Mouse (Mus musculus) liver, postnatal 0 days (tissue): Measurements from ENCODE around the gene Pdcd2l. TPM values are rescaled to one million over a fixed set of nuclear protein-coding genes. Genes with fewer than 3 reads are reported as not detected.

Experiments
- ATAC-seq: fragments of 200-750 bp; cut with Nextera tagmentation; 2 replicates; pipeline ENCODE4 v1.8.0; 2017; ENCODE audit warnings: mild to moderate bottlenecking, moderate library complexity
- DNase-seq: peaks from one replicate; pipeline ENCODE4 v3.0.0-alpha.2; 2016
- H3K27ac ChIP-seq: fragments of 300-500 bp; sonication (generic); 2 replicates; pipeline ENCODE4 v1.5.1; 2014; ENCODE audit warnings: antibody characterized with exemption, moderate library complexity, mild to moderate bottlenecking, low read depth
- H3K27me3 ChIP-seq: fragments of 300-500 bp; sonication (generic); 2 replicates; pipeline ENCODE4 v1.6.1; 2014; ENCODE audit warnings: low read length, control low read depth, mixed read lengths; ENCODE audit not compliant: insufficient read depth
- H3K36me3 ChIP-seq: fragments of 300-500 bp; sonication (generic); replicated peaks from 2 replicates; pipeline ENCODE4 v1.6.1; 2014; ENCODE audit warnings: mild to moderate bottlenecking, control low read depth, low read length, moderate library complexity, mixed read lengths; ENCODE audit not compliant: insufficient read depth
- H3K4me1 ChIP-seq: fragments of 300-500 bp; sonication (generic); 2 replicates; pipeline ENCODE4 v1.6.1; 2014; ENCODE audit warnings: antibody characterized with exemption, mild to moderate bottlenecking, control low read depth; ENCODE audit not compliant: insufficient read depth
- H3K4me2 ChIP-seq: fragments of 300-500 bp; sonication (generic); 2 replicates; pipeline ENCODE4 v1.6.1; 2014; ENCODE audit warnings: low read depth, mild to moderate bottlenecking, low read length, moderate library complexity, mixed read lengths
- H3K4me3 ChIP-seq: fragments of 300-500 bp; sonication (generic); 2 replicates; pipeline ENCODE4 v1.5.1; 2014; ENCODE audit warnings: low read depth, low read length
- H3K9ac ChIP-seq: fragments of 300-500 bp; sonication (generic); replicated peaks from 2 replicates; pipeline ENCODE4 v1.6.1; 2014; ENCODE audit warnings: mild to moderate bottlenecking, moderate library complexity
- H3K9me3 ChIP-seq: fragments of 300-500 bp; sonication (generic); 2 replicates; pipeline ENCODE4 v1.6.1; 2016; ENCODE audit warnings: mild to moderate bottlenecking, control low read depth, low read length, mixed read lengths
- CTCF ChIP-seq: sonication (generic); IDR thresholded peaks from 2 replicates; pipeline ENCODE4 v1.5.1; 2016; ENCODE audit warnings: antibody characterized with exemption, low read depth
- EP300 ChIP-seq: IDR thresholded peaks from 2 replicates; pipeline ENCODE4 v1.6.1; 2016; ENCODE audit warnings: antibody characterized with exemption, low read depth, mild to moderate bottlenecking
- WGBS: fragments of 180-500 bp; shearing (Covaris S2); extraction: QIAGEN DNeasy Blood & Tissue Kit; methylation state at CpG from one replicate; pipeline ENCODE4 v1.1.7; 2014; ENCODE audit not compliant: insufficient replicate concordance; 5-methylcytosine and 5-hydroxymethylcytosine counted together
- polyA plus RNA-seq: library from polyadenylated mRNA; unstranded; fragments of >200 nt; fragmentation: Nextera tagmentation; extraction: Ambion mirVana; gene quantifications from 2 replicates; pipeline ENCODE4 v1.2.1, GENCODE M21; 2015

The Pdcd2l gene
- polyA plus RNA-seq, 1 experiment from 2014 or later = 17.2 TPM

DNA sequence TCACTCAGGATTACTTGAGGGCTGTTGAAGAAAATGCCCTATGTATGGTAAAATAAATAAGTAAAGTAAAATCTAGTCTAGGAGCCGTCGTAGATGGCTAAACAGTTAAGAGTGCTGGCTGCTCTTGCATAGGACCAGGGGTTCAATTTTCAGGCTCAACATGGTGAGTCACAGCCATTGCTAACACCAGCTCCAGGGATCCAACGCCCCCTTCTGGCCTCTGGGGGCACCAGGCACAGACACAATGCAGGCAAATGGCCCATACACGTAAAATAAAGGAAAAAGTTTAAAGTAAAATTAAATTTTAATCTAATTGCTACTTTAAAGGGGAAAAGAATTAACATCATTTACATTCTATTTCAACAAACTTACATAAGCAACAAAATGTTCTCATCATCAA lies 29.6 kb downstream of the Pdcd2l start:
- TF ChIP-seq CTCF (peak; percentile 65), EP300 (no peak)
- Histone ChIP-seq H3K27me3 (no peaks in the 10 kb centered on the region), H3K27ac (no peak overlapping the region), H3K4me2 (peak overlapping the region; percentile 10; the same call in 1 of the 2 replicates), H3K9me3 (no peaks in the 10 kb centered on the region), H3K4me3 (no peak overlapping the region), H3K4me1 (peaks cover 11% of the 10 kb centered on the region), H3K36me3 (peaks cover 32% of the 10 kb centered on the region), H3K9ac (no peak overlapping the region)
- ATAC-seq = no peak
- DNase-seq = peak; percentile 72
- WGBS = 46% methylated on average over 4 of the region's 4 CpGs

DNA sequence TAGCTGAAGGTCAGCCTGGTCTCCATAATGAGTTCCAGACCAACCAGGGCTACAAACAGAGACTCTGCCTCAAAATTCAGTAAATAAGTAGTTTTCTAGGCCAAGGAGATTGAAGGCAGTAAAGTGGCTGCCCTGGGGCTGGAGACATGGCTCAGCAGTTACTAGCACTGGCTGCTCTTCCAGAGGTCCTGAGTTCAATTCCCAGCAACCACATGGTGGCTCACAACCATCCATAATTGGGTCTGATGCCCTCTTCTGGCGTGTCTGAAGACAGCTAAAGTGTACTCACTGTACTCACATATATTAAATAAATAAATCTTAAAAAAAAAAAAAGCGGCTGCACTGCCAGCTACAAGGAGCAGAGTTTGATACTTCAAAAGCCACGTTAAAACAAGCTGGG lies 30.5 kb downstream of the Pdcd2l start:
- no peak overlapping the region for H3K4me2 ChIP-seq
- no peak for ATAC-seq
- no peak overlapping the region for H3K9ac ChIP-seq
- no peak for TF ChIP-seq EP300
- no peak for TF ChIP-seq CTCF
- 82% methylated on average over 3 of the region's 3 CpGs for WGBS
- no peak overlapping the region for H3K4me3 ChIP-seq
- H3K27ac ChIP-seq = no peak overlapping the region
- peaks cover 40% of the 10 kb centered on the region for H3K36me3 ChIP-seq
- no peaks in the 10 kb centered on the region for H3K27me3 ChIP-seq
- no peaks in the 10 kb centered on the region for H3K9me3 ChIP-seq
- DNase-seq = no peak
- H3K4me1 ChIP-seq = peaks cover 11% of the 10 kb centered on the region

DNA sequence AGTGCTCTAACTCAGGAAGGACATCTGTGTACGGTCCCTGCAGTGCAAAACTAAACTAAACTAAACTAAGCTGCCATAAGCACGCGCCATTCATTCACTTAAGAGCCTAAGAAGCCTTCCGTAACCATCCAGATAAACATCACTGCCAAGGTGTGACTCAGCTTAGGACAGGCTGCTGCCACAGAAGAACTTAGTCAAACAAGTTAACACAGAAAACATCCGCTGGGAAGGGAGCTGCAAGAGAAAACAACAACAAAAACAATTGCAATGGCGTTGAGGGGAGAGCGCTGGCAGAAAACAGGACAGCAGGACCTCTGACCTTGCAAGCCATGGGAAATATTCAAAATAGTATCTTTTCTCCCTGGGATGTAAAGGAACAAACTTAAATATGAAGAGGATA lies 31.8 kb downstream of the Pdcd2l start:
- Histone ChIP-seq H3K9me3 (no peaks in the 10 kb centered on the region), H3K4me2 (no peak overlapping the region), H3K9ac (no peak overlapping the region), H3K36me3 (peaks cover 51% of the 10 kb centered on the region), H3K27me3 (no peaks in the 10 kb centered on the region), H3K4me1 (peaks cover 11% of the 10 kb centered on the region), H3K27ac (no peak overlapping the region), H3K4me3 (no peak overlapping the region)
- no peak for ATAC-seq
- DNase-seq = no peak
- 91% methylated on average over 7 of the region's 7 CpGs for WGBS
- no peak for TF ChIP-seq CTCF
- TF ChIP-seq EP300 = no peak

DNA sequence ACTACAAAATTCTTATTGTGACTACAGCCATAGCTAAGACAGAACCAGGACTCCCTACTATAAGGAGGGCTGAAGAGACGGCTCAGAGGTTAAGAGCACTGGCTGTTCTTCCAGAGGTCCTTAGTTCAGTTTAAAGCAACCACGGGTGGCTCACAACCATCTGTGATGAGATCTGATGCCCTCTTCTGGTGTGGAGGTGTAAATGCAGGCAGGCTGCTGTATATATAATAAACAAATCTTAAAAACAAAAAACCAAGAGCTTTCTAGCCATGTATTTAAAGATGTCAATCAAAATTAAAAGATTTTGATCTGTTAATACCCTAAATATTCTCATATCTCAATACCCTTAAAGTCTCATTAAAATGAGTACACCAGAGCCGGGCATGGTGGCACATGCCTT lies 37.3 kb downstream of the Pdcd2l start:
- Histone ChIP-seq H3K36me3 (peaks cover 86% of the 10 kb centered on the region), H3K9ac (no peak overlapping the region), H3K4me3 (no peak overlapping the region), H3K27me3 (no peaks in the 10 kb centered on the region), H3K27ac (no peak overlapping the region), H3K4me1 (no peaks in the 10 kb centered on the region), H3K9me3 (no peaks in the 10 kb centered on the region), H3K4me2 (no peak overlapping the region)
- no peak for DNase-seq
- WGBS = 88% methylated on average over 3 of the region's 3 CpGs
- no peak for ATAC-seq
- TF ChIP-seq EP300 = no peak
- TF ChIP-seq CTCF = no peak

DNA sequence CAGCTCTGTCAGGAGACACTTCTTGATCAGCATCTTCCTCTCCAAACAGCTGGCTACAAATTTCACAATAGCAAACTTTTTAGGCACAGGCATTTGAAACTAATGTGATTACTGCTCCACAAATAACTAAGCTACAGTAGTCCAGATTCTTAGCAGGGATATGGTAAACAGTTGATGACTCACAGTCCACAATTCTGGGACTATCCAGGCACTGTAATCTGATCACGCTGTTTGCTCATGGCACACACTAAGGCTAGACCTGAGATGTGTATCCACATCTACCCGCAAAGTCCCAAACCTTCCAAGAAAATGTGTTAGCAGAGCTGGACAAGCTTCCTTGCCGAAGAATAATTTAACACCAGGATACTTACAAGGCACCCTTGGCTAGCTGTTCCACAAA lies 38.5 kb downstream of the Pdcd2l start:
- Histone ChIP-seq H3K36me3 (peaks cover 87% of the 10 kb centered on the region), H3K27ac (no peak overlapping the region), H3K4me3 (no peak overlapping the region), H3K4me1 (no peaks in the 10 kb centered on the region), H3K9me3 (no peaks in the 10 kb centered on the region), H3K27me3 (no peaks in the 10 kb centered on the region), H3K4me2 (no peak overlapping the region), H3K9ac (no peak overlapping the region)
- 90% methylated on average over 3 of the region's 3 CpGs for WGBS
- TF ChIP-seq EP300 = no peak
- no peak for TF ChIP-seq CTCF
- no peak for ATAC-seq
- DNase-seq = no peak

DNA sequence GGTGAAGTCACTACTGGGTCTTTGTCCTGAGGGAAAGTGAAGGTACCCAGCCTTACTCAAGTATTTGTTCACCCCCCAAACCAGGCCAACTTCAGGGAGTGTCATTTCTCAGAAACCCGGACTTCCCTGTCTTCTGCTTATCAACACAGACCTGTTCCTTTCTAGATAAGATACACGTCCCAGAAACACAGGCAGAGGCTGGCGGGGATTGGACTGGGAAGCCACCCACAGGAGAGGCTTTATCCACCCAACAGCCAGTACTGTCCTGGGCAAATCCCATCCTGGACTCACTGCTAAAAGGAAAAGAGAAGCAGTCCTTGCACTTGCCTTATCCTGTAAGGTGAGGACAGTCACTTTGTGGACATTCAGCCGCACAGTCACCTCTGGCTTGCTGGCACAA lies 49.3 kb downstream of the Pdcd2l start:
- H3K27ac ChIP-seq = no peak overlapping the region
- H3K27me3 ChIP-seq = no peaks in the 10 kb centered on the region
- peak overlapping the region; percentile 13 for H3K4me2 ChIP-seq
- peaks cover 89% of the 10 kb centered on the region for H3K36me3 ChIP-seq
- H3K9ac ChIP-seq = no peak overlapping the region
- WGBS = 46% methylated on average over 4 of the region's 4 CpGs
- ATAC-seq (peak; percentile 84), DNase-seq (peak; percentile 21)
- H3K4me1 ChIP-seq = no peaks in the 10 kb centered on the region
- TF ChIP-seq EP300 (peak; percentile 78), CTCF (no peak)
- H3K4me3 ChIP-seq = no peak overlapping the region
- H3K9me3 ChIP-seq = 0 out of 2 replicates have a peak, but pooled peaks cover 4% of the 10 kb centered on the region

DNA sequence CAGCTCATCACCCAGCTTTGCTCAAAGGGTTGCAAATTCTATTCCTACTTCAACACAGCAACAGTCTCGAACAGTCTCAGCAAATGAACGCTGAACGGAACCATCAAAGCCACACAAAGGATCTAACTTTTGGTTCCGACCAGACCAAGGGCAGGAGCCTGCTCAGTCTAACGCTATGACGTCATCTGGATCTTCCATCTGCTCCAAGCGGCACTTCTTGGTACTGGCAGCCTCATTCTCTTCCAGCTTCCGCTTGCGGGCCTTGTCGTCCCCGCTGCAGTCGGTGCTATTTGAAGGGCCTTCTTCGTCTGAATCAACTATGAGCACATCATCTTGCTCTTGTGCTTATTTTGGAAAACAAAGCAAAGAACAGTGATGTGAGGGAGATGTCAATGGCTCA lies 55.3 kb downstream of the Pdcd2l start:
- H3K4me2 ChIP-seq = no peak overlapping the region
- H3K4me3 ChIP-seq = no peak overlapping the region
- H3K4me1 ChIP-seq = no peaks in the 10 kb centered on the region
- DNase-seq (no peak), ATAC-seq (no peak)
- no peak overlapping the region for H3K27ac ChIP-seq
- no peaks in the 10 kb centered on the region for H3K27me3 ChIP-seq
- H3K36me3 ChIP-seq = peaks cover 57% of the 10 kb centered on the region
- no peak overlapping the region for H3K9ac ChIP-seq
- no peaks in the 10 kb centered on the region for H3K9me3 ChIP-seq
- TF ChIP-seq EP300 (no peak), CTCF (no peak)
- WGBS = 94% methylated on average over 13 of the region's 13 CpGs
